Mouse (Mus musculus): ENCODE data around the gene Fpr1. TPM values are rescaled to one million over a fixed set of nuclear protein-coding genes. Genes with fewer than 3 reads are reported as not detected.

Gene Fpr1
- polyA plus RNA-seq, 1 experiment from 2014 or later: 0.30 TPM

- no peak overlapping the region for H3K4me3 ChIP-seq (ENCODE audit: low read depth, low read length)
- no peak for ATAC-seq (ENCODE audit: insufficient number of reproducible peaks, insufficient read depth, low FRiP score, low read depth)
- 78% methylated on average over 2 of the region's 2 CpGs for WGBS
Measured at GRCm38 (mm10) chr17:17889732-17890425, 6.1 kb upstream of the Fpr1 start.

GRCm38 (mm10) chr17:17887774-17888248 lies 4.1 kb upstream of the Fpr1 start, which contains the start of the genes Fpr2 and Fpr3:
Gene Fpr2, plus strand, starts transcription at chr17:17887824.
Gene Fpr3, plus strand, starts transcription at chr17:17887852.
- H3K4me3 ChIP-seq (ENCODE audit: low read depth, low read length): no peak within 1 kb of the TSS

More at GRCm38 (mm10) chr17:17889732-17890425, 6.1 kb upstream of the Fpr1 start:
- Histone ChIP-seq H3K4me1 (ENCODE audit: control insufficient read depth, insufficient read depth, low read length) (no peaks in the 10 kb centered on the region), H3K27me3 (ENCODE audit: control insufficient read depth, insufficient read depth, low read length) (no peaks in the 10 kb centered on the region), H3K27ac (ENCODE audit: low read length) (no peak overlapping the region), H3K4me2 (replicated peaks; ENCODE audit: low read depth, low read length) (no peak overlapping the region), H3K36me3 (ENCODE audit: control insufficient read depth, insufficient read depth, low read length) (no peaks in the 10 kb centered on the region), H3K9me3 (ENCODE audit: control insufficient read depth, low read depth, low read length) (no peaks in the 10 kb centered on the region), H3K9ac (replicated peaks; ENCODE audit: low read depth, low read length) (no peak overlapping the region)

DNA sequence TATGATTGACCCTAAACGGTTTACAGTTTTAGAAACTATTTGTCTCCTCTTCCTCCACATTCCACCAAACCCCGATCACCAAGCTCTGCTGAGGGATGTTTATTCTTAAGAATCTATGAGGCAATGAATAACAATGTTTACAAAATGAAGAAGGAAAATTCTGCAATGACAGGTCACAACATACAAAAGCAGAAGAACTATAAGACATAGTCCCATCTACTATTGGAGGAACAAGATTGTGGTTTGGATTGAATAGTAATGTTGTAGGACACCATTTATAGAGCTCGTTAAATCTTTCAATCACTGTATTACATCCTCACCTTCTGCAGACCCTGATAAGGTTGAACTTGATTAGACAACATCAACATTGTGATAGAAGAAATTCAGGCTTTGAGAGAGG lies 1.1 kb downstream of the Fpr1 start:
- Histone ChIP-seq H3K4me2 (replicated peaks; ENCODE audit: low read depth, low read length) (no peak overlapping the region), H3K9me3 (ENCODE audit: control insufficient read depth, low read depth, low read length) (no peaks in the 10 kb centered on the region), H3K27ac (ENCODE audit: low read length) (no peak overlapping the region), H3K9ac (replicated peaks; ENCODE audit: low read depth, low read length) (no peak overlapping the region), H3K36me3 (ENCODE audit: control insufficient read depth, insufficient read depth, low read length) (no peaks in the 10 kb centered on the region), H3K27me3 (ENCODE audit: control insufficient read depth, insufficient read depth, low read length) (no peaks in the 10 kb centered on the region), H3K4me1 (ENCODE audit: control insufficient read depth, insufficient read depth, low read length) (no peaks in the 10 kb centered on the region), H3K4me3 (ENCODE audit: low read depth, low read length) (no peak overlapping the region)
- WGBS: 64% methylated on average over 3 of the region's 3 CpGs
- ATAC-seq (ENCODE audit: insufficient number of reproducible peaks, insufficient read depth, low FRiP score, low read depth): no peak

More at GRCm38 (mm10) chr17:17887774-17888248, 4.1 kb upstream of the Fpr1 start, which contains the start of the genes Fpr2 and Fpr3:
- Histone ChIP-seq H3K27me3 (ENCODE audit: control insufficient read depth, insufficient read depth, low read length) (no peaks in the 10 kb centered on the region), H3K36me3 (ENCODE audit: control insufficient read depth, insufficient read depth, low read length) (no peaks in the 10 kb centered on the region), H3K4me1 (ENCODE audit: control insufficient read depth, insufficient read depth, low read length) (no peaks in the 10 kb centered on the region), H3K4me2 (replicated peaks; ENCODE audit: low read depth, low read length) (no peak within 1 kb of the TSS), H3K27ac (ENCODE audit: low read length) (no peak within 1 kb of the TSS), H3K9me3 (ENCODE audit: control insufficient read depth, low read depth, low read length) (no peaks in the 10 kb centered on the region), H3K9ac (replicated peaks; ENCODE audit: low read depth, low read length) (no peak within 1 kb of the TSS)
- 51% methylated on average over 1 of the region's 1 CpGs for WGBS
- ATAC-seq (ENCODE audit: insufficient number of reproducible peaks, insufficient read depth, low FRiP score, low read depth): no peak

DNA sequence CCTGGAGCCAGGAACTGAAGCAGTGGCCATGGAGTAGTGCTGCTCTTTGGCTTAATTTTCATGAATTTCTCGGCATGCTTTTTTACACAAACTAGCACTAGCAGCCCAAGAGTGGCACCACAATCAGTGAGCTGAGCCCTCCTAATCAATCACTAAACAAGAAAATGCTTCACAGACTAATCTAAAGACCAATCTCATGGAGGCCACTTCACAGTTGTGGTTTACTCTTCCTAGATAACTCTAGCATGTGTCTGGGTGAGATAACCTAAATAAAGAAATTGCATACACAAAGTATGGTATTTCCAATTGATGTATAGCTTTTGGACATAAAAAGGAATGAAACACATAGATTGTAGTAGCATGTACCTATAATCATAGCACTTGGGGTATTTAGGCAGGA lies 4.4 kb downstream of the Fpr1 start:
- H3K27me3 ChIP-seq (ENCODE audit: control insufficient read depth, insufficient read depth, low read length): no peaks in the 10 kb centered on the region
- no peak overlapping the region for H3K4me2 ChIP-seq (replicated peaks; ENCODE audit: low read depth, low read length)
- no peaks in the 10 kb centered on the region for H3K36me3 ChIP-seq (ENCODE audit: control insufficient read depth, insufficient read depth, low read length)
- 85% methylated on average over 1 of the region's 1 CpGs for WGBS
- H3K9ac ChIP-seq (replicated peaks; ENCODE audit: low read depth, low read length): no peak overlapping the region
- no peak for ATAC-seq (ENCODE audit: insufficient number of reproducible peaks, insufficient read depth, low FRiP score, low read depth)
- no peak overlapping the region for H3K4me3 ChIP-seq (ENCODE audit: low read depth, low read length)
- no peaks in the 10 kb centered on the region for H3K9me3 ChIP-seq (ENCODE audit: control insufficient read depth, low read depth, low read length)
- no peak overlapping the region for H3K27ac ChIP-seq (ENCODE audit: low read length)
- no peaks in the 10 kb centered on the region for H3K4me1 ChIP-seq (ENCODE audit: control insufficient read depth, insufficient read depth, low read length)

DNA sequence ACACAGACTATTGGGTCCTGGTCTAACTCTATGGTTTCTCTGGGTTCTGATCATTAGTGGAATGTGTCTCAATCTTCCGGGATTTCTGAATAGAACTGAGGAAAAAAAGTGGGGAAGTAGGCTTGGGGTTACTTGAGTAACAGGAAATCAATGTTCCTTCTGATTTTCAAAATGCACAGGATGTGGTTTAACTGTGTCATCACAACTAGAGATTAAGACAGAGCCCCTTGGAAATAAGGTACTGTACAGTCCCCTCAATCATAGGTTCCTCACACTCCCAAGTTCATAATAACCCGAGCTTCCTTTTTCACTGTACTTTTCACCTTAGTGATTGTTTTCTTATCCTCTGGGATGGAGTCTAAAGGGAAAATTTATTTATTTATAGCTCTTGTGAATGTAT lies 12.0 kb downstream of the Fpr1 start:
- Histone ChIP-seq H3K4me1 (ENCODE audit: control insufficient read depth, insufficient read depth, low read length) (no peaks in the 10 kb centered on the region), H3K4me3 (ENCODE audit: low read depth, low read length) (no peak overlapping the region), H3K36me3 (ENCODE audit: control insufficient read depth, insufficient read depth, low read length) (no peaks in the 10 kb centered on the region), H3K27me3 (ENCODE audit: control insufficient read depth, insufficient read depth, low read length) (no peaks in the 10 kb centered on the region), H3K27ac (ENCODE audit: low read length) (no peak overlapping the region), H3K9ac (replicated peaks; ENCODE audit: low read depth, low read length) (no peak overlapping the region), H3K9me3 (ENCODE audit: control insufficient read depth, low read depth, low read length) (no peaks in the 10 kb centered on the region), H3K4me2 (replicated peaks; ENCODE audit: low read depth, low read length) (no peak overlapping the region)
- no peak for ATAC-seq (ENCODE audit: insufficient number of reproducible peaks, insufficient read depth, low FRiP score, low read depth)
- 91% methylated on average over 2 of the region's 2 CpGs for WGBS

GRCm38 (mm10) chr17:17870892-17871550 lies 12.7 kb downstream of the Fpr1 start:
- Histone ChIP-seq H3K4me3 (ENCODE audit: low read depth, low read length) (no peak overlapping the region), H3K9me3 (ENCODE audit: control insufficient read depth, low read depth, low read length) (no peaks in the 10 kb centered on the region), H3K9ac (replicated peaks; ENCODE audit: low read depth, low read length) (no peak overlapping the region), H3K36me3 (ENCODE audit: control insufficient read depth, insufficient read depth, low read length) (no peaks in the 10 kb centered on the region), H3K27me3 (ENCODE audit: control insufficient read depth, insufficient read depth, low read length) (no peaks in the 10 kb centered on the region), H3K4me2 (replicated peaks; ENCODE audit: low read depth, low read length) (no peak overlapping the region), H3K27ac (ENCODE audit: low read length) (no peak overlapping the region), H3K4me1 (ENCODE audit: control insufficient read depth, insufficient read depth, low read length) (no peaks in the 10 kb centered on the region)
- no peak for ATAC-seq (ENCODE audit: insufficient number of reproducible peaks, insufficient read depth, low FRiP score, low read depth)
- WGBS: 85% methylated on average over 2 of the region's 2 CpGs

GRCm38 (mm10) chr17:17866801-17867469 lies 16.8 kb downstream of the Fpr1 start:
- no peak for ATAC-seq (ENCODE audit: insufficient number of reproducible peaks, insufficient read depth, low FRiP score, low read depth)
- Histone ChIP-seq H3K4me2 (replicated peaks; ENCODE audit: low read depth, low read length) (no peak overlapping the region), H3K4me1 (ENCODE audit: control insufficient read depth, insufficient read depth, low read length) (no peaks in the 10 kb centered on the region), H3K27ac (ENCODE audit: low read length) (no peak overlapping the region), H3K4me3 (ENCODE audit: low read depth, low read length) (no peak overlapping the region), H3K9me3 (ENCODE audit: control insufficient read depth, low read depth, low read length) (no peaks in the 10 kb centered on the region), H3K36me3 (ENCODE audit: control insufficient read depth, insufficient read depth, low read length) (peaks cover 11% of the 10 kb centered on the region; the same call in 1 of the 2 replicates), H3K27me3 (ENCODE audit: control insufficient read depth, insufficient read depth, low read length) (no peaks in the 10 kb centered on the region), H3K9ac (replicated peaks; ENCODE audit: low read depth, low read length) (no peak overlapping the region)
- 86% methylated on average over 11 of the region's 11 CpGs for WGBS

GRCm38 (mm10) chr17:17865168-17865567 lies 18.6 kb downstream of the Fpr1 start:
- no peak overlapping the region for H3K9ac ChIP-seq (replicated peaks; ENCODE audit: low read depth, low read length)
- H3K27ac ChIP-seq (ENCODE audit: low read length): no peak overlapping the region
- H3K4me3 ChIP-seq (ENCODE audit: low read depth, low read length): no peak overlapping the region
- H3K27me3 ChIP-seq (ENCODE audit: control insufficient read depth, insufficient read depth, low read length): no peaks in the 10 kb centered on the region
- H3K4me2 ChIP-seq (replicated peaks; ENCODE audit: low read depth, low read length): no peak overlapping the region
- H3K36me3 ChIP-seq (ENCODE audit: control insufficient read depth, insufficient read depth, low read length): peaks cover 11% of the 10 kb centered on the region; the same call in 1 of the 2 replicates
- ATAC-seq (ENCODE audit: insufficient number of reproducible peaks, insufficient read depth, low FRiP score, low read depth): no peak
- H3K4me1 ChIP-seq (ENCODE audit: control insufficient read depth, insufficient read depth, low read length): no peaks in the 10 kb centered on the region
- no peaks in the 10 kb centered on the region for H3K9me3 ChIP-seq (ENCODE audit: control insufficient read depth, low read depth, low read length)
- whole genome bisulfite sequencing: 61% methylated on average over 2 of the region's 2 CpGs

All from stomach, embryonic 14.5 days (tissue).